Mouse (Mus musculus): Measurements from ENCODE around the gene Tcf20.

Tcf20 gene

GRCm38 (mm10) chr15:82992079-82992783, 4.6 kb upstream of the Tcf20 start:
- no peak for DNase-seq

- no peak for DNase-seq
Observed at GRCm38 (mm10) chr15:82989190-82989704, 1.6 kb upstream of the Tcf20 start.

DNA sequence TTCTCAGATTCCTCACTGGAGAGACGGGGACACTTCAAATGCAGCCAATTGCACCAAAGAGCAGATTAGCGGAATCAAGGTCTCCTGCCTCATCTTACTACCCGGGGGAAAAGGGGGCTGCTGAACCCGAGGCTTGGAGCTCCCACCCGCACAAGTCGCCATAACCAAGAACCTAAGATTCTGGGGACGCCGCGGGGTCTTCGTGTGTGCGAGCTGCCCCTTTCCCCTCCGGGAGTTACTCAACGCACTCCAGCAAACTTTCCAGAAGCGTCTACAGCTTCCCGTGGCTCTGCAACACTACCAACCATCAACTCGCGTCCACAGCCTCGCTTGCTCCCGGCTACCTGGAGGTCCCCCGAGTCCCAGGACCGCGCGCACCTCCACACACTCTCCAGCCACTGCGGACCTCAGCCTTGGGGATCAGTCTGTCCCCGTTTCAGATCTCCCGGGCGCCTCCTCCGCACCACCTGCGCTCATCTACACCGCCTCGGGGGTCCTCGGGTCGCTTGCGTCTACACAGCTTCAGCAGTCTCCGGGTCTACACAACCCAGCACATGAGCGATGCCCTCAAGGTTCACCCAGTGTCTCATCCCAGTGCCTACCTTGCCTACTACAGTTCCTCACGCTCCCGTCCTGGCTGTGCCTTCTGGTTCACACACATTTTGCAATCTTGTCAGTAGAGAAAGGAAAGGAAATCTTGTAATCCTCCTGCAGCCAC, 499 bp downstream of the Tcf20 start:
- no peak for DNase-seq

DNA sequence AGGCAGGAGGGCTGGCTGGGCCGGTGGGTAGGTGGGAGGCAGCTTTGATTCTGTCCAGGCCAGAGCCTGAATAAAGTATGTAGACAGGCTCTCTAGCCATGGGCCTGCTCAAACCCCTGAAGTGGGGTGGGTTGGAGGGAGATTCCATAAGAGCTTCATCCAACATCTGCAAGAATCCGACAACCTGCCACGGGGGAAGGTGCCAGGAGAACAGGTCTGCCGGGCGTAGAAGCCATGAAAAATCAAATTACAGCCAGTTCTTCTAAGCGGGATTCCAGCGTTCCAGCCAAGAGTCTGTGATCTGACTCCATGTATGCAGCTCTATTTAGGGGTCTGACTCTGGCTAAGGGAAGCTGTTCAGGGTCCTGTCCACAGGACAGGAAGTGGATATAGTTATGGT, 3.1 kb downstream of the Tcf20 start:
- no peak for DNase-seq

DNA sequence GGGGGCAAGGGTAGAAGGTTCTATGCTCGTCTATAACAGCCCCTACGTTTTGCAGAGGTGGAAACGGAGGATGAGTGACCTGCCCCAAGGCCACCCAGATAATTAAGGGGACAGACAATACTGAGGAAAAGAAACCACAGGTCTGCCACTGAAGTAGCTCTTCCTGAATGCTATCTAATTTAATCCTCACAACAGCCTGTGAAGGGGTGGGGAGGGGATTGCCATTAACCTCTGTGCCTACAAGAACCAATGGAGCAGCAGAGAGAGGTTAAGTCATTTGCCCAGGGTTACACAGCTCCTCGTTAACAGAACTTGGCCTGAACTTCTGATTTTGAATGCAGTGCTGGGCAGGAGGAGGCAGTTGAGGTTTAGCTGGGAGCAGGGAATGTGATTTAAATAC, 3.6 kb downstream of the Tcf20 start:
- DNase-seq, result no peak

DNA sequence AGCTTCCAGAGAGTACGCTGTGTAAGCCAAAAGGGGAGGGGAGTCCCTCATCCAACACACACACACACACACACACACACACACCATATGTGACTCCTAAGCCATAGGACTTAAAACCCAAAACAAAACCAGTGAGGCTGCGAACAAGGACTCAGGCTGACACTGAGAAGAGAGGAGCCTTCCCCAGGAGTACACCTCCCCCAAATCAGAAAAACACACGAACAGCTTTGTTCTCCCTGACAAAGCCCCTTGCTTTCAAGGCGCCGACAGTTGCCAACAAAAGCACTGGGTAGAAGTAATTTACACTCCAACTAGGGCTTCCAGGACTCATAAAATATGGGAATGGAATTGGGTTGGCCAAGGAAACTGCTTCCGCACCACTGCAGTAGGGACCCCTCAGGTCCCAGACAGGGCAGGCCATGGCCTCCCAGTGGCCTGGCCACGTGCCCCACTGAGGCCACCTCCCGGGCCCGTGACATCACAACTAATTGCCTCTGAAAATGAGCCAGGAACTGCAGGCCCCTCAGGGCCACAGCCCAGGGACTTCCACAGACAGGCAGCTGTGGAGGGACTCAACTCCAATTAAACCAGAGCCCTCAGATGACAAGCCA, 4.2 kb downstream of the Tcf20 start:
- DNase-seq, result peak; percentile 52

GRCm38 (mm10) chr15:82982724-82983415, 4.8 kb downstream of the Tcf20 start:
- no peak for DNase-seq

DNA sequence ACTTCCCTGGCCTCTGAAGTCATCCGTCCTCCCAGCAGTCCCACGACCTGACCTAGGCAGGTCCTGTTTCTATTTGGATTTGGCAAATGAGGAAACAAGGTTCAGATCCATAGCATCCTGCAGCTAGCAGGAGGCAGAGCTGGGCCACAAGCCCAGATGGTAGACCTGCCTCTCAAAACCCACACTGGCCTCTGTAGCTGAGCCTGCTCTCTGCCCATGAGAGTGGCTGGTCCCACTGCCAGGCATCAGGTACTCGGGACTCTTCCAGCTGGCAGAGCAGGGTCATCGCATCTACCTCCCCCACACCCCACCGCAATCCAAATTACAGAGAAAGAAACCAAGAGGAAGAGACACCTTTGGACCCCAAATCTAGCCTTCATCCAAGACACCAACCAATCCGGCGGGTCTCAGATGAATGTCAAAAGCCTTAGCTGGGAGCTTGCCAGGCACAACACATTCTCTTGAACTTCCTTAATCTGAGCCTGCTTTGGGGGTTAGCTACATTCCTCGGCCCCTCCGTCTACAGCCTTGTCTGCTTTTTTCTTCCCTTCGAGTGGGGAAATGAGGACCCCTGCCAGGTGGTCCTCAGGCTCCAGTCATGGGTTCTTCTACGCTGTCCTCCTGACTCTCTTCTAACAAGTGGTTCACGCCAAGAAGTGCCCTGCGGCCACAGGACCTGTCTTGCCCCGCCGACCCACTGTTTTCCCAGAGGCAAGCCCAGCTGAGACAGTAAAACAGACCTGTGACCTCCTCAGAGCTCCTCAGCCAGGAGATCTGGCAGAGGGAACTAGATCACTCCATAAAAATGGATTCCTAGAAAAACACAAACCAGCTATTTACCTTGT, 5.8 kb downstream of the Tcf20 start:
- DNase-seq, result no peak

DNA sequence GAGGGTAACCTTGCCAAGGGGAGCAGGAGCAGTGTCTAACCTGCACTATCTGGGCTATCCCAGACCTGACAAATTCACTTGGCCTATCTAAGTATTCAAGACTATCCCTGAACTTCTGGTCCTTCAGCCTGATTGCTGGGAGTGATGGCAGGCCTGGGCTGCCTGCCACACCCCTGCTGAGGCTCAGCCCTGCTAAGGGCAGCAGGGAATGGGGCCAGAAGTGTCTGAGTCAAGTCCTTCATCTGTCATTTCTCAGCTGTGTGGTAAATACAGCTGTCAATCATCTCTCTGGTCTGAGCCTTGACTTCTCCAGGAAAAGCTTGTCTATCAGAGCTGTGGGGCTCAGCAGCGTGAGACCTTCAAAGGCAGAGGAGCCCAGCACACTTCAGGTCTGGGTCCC, 8.1 kb downstream of the Tcf20 start:
- no peak for DNase-seq

DNA sequence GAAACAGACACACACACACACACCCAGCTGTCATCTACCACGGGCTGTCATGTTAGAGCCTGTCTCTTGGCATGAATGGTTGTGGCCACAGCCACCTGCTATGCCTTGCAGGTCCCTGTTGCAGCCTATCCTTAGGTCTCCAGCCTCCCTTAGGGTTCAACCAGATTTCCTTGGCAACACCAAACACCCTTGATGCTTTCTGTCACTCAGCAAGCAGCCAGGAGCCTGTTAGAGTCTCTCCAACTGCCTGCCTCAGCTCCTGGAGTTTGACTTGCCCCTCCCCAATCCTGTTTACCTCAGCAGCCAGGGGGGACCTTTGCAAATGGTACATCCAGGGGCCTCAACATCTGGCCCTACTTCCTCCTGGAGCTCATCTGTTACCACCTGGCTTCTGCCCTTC, 13.2 kb downstream of the Tcf20 start:
- DNase-seq, result no peak

DNA sequence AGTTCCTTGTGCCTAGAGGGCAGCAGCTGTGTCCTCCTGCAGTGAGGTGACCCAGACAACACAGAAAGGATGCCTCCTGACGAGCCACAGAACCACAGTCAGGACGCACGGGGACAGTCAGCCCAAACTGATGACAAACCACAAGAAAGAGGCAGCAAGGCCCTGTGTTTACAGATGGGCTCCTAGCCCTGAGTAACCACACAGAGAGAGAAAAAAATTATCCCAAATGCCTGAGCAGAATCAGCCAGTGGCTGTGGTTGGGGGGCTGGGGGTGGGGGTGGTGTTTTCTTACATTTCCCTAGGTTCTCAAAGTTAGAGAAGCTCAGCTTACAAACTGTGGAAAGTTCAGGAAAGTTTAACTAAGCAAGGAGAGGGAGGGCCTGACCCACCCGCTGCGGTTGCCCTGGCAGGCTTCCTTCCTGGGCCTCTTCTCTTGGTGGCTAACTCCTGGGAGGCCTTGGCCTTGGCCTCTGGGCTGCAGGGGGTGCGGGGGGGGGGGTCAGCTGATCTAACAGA, 18.4 kb downstream of the Tcf20 start:
- DNase-seq, result no peak

- peak; percentile 74 for DNase-seq
Observed at GRCm38 (mm10) chr15:82968449-82968848, 19.2 kb downstream of the Tcf20 start.

GRCm38 (mm10) chr15:82967947-82968346, 19.7 kb downstream of the Tcf20 start:
- no peak for DNase-seq

DNA sequence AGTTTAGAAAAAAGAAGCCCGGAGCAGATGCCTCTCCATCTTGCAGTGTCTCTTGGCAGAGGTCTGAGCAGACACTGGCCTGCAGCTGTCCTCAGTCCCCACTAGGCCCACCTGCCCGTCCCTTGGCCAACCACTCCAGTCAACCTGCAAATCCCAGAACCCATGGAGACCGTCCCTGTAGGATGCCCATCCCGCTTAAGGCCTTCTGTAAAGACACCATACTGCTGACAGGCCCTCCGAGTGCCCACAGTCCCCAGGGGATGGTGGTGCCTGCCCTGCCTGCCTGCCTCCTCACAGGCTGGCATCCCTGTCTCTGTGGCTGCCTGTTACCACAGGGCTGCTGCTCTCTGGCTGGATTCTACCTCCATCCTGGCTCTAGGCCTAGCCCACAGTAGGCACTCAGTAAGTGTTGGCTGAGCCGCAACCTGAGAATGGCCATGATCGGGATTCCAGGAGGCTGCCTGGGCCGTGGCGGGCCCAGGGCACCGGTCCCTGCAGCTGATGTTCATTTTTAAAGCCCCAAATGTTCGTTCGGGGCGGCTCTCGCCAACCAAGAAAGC, 23.3 kb downstream of the Tcf20 start:
- DNase-seq, result no peak

GRCm38 (mm10) chr15:82963556-82964156, 24.0 kb downstream of the Tcf20 start:
- DNase-seq, result no peak

DNA sequence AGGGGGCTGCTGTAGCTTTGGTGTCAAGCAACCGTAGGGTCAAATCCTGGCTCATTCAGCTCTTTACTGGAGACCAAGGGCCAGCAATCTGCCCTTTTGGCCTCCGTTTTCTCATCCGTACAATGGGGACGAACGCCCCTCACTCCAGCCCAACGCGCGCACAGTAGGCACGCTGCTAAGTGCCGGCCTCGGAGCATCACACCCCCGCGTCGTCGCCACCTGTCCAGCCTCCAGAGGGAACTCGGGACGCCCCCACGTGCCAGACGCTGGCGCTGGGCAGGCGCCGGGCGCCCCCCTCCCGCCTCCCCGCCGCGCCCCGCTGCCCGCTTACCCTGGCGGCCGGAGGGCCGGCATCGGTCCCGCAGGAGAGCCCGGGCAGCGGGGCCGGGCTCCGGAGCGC, 24.6 kb downstream of the Tcf20 start:
- DNase-seq, result no peak

GRCm38 (mm10) chr15:82962536-82962935, 25.1 kb downstream of the Tcf20 start:
- DNase-seq, result no peak

- DNase-seq, result no peak
Observed at GRCm38 (mm10) chr15:82960786-82961561, 26.7 kb downstream of the Tcf20 start.

- no peak for DNase-seq
Observed at GRCm38 (mm10) chr15:82959151-82959550, 28.5 kb downstream of the Tcf20 start.

GRCm38 (mm10) chr15:82958253-82958701, 29.4 kb downstream of the Tcf20 start:
- peak; percentile 61 for DNase-seq
